In genomic region chr1:6076543-6076942, GRCm38 (mm10) we compare ENCODE assay signal across 19 mouse cellular contexts.
DNase-seq lines count a peak whose midpoint lies in the region; ATAC-seq lines count a peak whose summit lies in the region.
"Had no signal": no experiment of that assay in that cellular context is flagged by ENCODE, and none has a peak within 500 bp of the region (broad histone marks: within the 10 kb centered on the region; RNA-seq: fewer than 3 reads in every experiment).

No protein-coding gene starts in this region.

- H3K27ac ChIP-seq in heart, embryonic 15.5 days, result no peak overlapping the region
- 0 out of 2 replicates have a peak overlapping the region, but pooled peaks have one; percentile 0 for H3K27ac ChIP-seq in neural tube, embryonic 14.5 days (ENCODE audit: low read depth, low read length)
- H3K27ac ChIP-seq: forebrain, embryonic 13.5 days; hindbrain, embryonic 10.5 days; left cerebral cortex, adult 2 months; liver, embryonic 14.5 days; stomach, embryonic 15.5 days had no signal

- H3K36me3 ChIP-seq in heart, embryonic 15.5 days, result no peaks in the 10 kb centered on the region
- H3K36me3 ChIP-seq in neural tube, embryonic 14.5 days (ENCODE audit: control insufficient read depth, insufficient read depth, low read length), result no peaks in the 10 kb centered on the region
- H3K36me3 ChIP-seq: G1E; hindbrain, embryonic 10.5 days; stomach, embryonic 15.5 days had no signal

- no peak overlapping the region for H3K4me2 ChIP-seq in heart, embryonic 15.5 days
- no peak overlapping the region for H3K4me2 ChIP-seq in neural tube, embryonic 14.5 days (ENCODE audit: low read depth, low read length)
- H3K4me2 ChIP-seq: forebrain, embryonic 13.5 days; stomach, embryonic 15.5 days had no signal

- WGBS in heart, embryonic 15.5 days, result 26% methylated on average over 4 of the region's 4 CpGs
- 43% methylated on average over 4 of the region's 4 CpGs for WGBS in neural tube, embryonic 14.5 days

- peaks cover 5% of the 10 kb centered on the region; the same call in 1 of the 2 replicates for H3K4me1 ChIP-seq in heart, embryonic 15.5 days (replicated peaks)
- H3K4me1 ChIP-seq in neural tube, embryonic 14.5 days (ENCODE audit: control insufficient read depth, insufficient read depth, low read length), result no peaks in the 10 kb centered on the region
- H3K4me1 ChIP-seq: forebrain, embryonic 13.5 days; hindbrain, embryonic 10.5 days; stomach, embryonic 15.5 days had no signal

- H3K9me3 ChIP-seq in heart, embryonic 15.5 days (replicated peaks), result no peaks in the 10 kb centered on the region
- H3K9me3 ChIP-seq in neural tube, embryonic 14.5 days (ENCODE audit: control insufficient read depth, low read length), result no peaks in the 10 kb centered on the region
- H3K9me3 ChIP-seq: forebrain, embryonic 13.5 days; G1E; hindbrain, embryonic 10.5 days; stomach, embryonic 15.5 days had no signal

- 0 out of 2 replicates have a peak, but pooled peaks have one; percentile 60 for ATAC-seq in heart, embryonic 15.5 days (replicated peaks; ENCODE audit: insufficient number of reproducible peaks, insufficient read depth, low FRiP score, low read depth)
- ATAC-seq in neural tube, embryonic 14.5 days (ENCODE audit: low read depth), result no peak
- no peak for ATAC-seq in erythroblast, adult 5-6 weeks (replicated peaks; ENCODE audit: low FRiP score, poor library complexity, severe bottlenecking)
- ATAC-seq: CD4-positive, CD25-positive, alpha-beta regulatory T cell, adult 4 months; forebrain, embryonic 13.5 days had no signal

- DNase-seq in adrenal gland, adult 2 months, result peak; percentile 10
- no peak for DNase-seq in adrenal gland, postnatal 25 days
- no peak for DNase-seq in heart, adult 8-10 months (ENCODE audit: low spot score)
- DNase-seq in neural tube, embryonic 10.5 days (ENCODE audit: extremely low spot score, low spot score), result no peak
- DNase-seq in thymus, adult 18-20 months, result no peak
- DNase-seq: cerebellum, adult 9-10 months; kidney, adult 2 months; kidney, postnatal 25 days; midbrain, embryonic 14.5 days had no signal

- H3K4me3 ChIP-seq in heart, embryonic 15.5 days, result no peak overlapping the region
- no peak overlapping the region for H3K4me3 ChIP-seq in neural tube, embryonic 14.5 days (ENCODE audit: low read depth, low read length)
- H3K4me3 ChIP-seq: forebrain, embryonic 13.5 days; hindbrain, embryonic 10.5 days; left cerebral cortex, adult 2 months; stomach, embryonic 15.5 days had no signal

- no peaks in the 10 kb centered on the region for H3K27me3 ChIP-seq in heart, embryonic 15.5 days
- H3K27me3 ChIP-seq in neural tube, embryonic 14.5 days (ENCODE audit: control insufficient read depth, insufficient read depth, low read length), result no peaks in the 10 kb centered on the region
- H3K27me3 ChIP-seq: forebrain, embryonic 13.5 days; stomach, embryonic 15.5 days had no signal

- H3K9ac ChIP-seq in heart, embryonic 15.5 days, result no peak overlapping the region
- H3K9ac ChIP-seq in neural tube, embryonic 14.5 days (replicated peaks; ENCODE audit: low read depth, low read length), result no peak overlapping the region
- H3K9ac ChIP-seq: forebrain, embryonic 13.5 days; liver, embryonic 14.5 days; stomach, embryonic 15.5 days had no signal
